Mouse (Mus musculus): ENCODE data around the gene Gnat3. TPM values are rescaled to one million over a fixed set of nuclear protein-coding genes. Genes with fewer than 3 reads are reported as not detected.
"Not testable (repeated sequence)": the region's sequence is repeated elsewhere in the genome, so short reads cannot be mapped to it uniquely, and the experiment has no call there.

Gnat3 gene
- total RNA-seq (2021): 1 to 10 TPM in 1 of 2 experiments, under 1 TPM in 1; 0.52 to 1.3 TPM
- long read RNA-seq, experiment 1, partial matches to known transcripts: 3 of 3 reads
- long read RNA-seq, experiment 1, other reads (novel, unspliced or antisense): 0 of 3 reads
- long read RNA-seq, experiment 2: 0 reads

DNA sequence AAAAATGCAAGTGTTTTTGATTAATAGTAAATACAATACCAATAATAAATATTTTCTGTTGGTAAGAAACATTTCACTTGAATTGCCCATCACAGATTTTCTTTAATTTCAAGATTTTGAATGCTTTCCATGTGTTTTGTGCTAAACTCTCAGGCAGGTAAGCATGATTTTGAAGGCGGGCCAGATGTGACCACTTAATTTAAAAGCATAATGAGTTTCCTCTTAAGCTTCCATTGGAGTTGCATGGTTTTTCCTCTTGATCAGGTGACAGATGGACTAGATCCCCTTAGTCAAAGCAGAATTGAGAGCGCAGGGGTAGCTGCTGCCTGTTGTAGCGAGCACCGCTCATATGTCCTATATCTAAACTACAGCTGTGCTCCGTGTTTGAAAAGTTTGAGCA, at the start of gene Gnat3:
Gene Gnat3, plus strand, starts transcription at position 301 of the 400 bp plus-strand sequence.
- DNase-seq: no peak

DNA sequence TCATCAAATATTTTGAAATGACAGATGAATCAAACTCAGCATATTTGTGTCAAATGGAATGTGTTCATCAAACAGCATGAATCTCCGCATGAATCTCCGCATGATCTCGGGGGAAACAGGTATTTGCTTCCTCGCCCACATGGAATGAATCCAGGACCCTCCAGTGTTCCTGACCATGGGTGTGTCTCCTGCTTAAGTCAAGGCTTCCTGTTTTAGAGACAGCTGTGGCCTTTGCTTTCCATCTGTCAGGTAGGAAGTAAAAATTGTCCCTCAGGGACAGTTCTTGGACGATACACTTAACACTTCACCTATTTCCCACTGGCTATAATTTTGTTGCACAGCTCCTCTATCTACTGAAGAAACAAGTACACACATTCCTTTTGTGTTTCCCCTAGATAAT, 43.4 kb upstream of the Gnat3 start:
- peak; percentile 59 to 85 for DNase-seq

DNA sequence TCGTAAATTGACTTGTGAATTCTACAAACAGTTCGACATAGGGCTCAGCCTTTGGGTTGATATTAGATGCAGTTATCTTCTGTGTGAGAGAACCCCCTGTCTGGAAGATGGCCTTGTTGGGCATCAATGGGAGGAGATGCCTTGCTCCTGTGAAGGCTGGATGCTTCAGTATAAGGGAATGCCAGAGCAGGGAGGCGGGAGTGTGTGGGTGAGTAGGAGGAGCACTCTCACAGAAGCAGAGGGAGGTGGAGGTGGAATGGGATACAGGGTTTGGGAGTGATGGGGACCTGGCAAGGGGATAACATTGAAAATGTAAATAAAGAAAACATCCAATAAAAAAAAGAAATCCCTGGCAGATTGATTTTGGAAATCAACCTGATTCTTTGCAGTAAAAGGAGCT, 38.7 kb upstream of the Gnat3 start:
- peak in 1 of 2 experiments; percentile 30 for DNase-seq

DNA sequence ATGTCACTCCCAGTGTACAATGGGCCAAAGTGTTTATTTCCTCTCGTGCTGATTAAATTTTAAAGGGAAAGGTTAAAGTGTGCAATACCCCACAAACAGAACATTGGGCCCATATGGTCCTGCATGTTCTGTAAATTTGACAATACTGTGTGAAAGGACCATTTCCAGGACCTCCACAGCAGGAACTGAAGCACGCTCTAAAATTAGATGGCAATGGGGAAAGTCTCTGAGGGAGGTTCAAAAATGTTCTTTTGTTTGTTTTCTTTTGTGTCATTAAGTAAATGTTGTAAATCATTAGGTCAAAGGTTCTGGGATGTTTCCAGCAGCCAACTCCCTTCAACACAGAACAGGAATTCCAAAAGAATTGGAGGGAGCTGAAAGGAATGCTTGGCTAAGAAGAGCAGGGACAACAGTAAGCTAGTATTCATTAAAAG, 38.2 kb upstream of the Gnat3 start:
- peak; percentile 75 to 88 for DNase-seq

DNA sequence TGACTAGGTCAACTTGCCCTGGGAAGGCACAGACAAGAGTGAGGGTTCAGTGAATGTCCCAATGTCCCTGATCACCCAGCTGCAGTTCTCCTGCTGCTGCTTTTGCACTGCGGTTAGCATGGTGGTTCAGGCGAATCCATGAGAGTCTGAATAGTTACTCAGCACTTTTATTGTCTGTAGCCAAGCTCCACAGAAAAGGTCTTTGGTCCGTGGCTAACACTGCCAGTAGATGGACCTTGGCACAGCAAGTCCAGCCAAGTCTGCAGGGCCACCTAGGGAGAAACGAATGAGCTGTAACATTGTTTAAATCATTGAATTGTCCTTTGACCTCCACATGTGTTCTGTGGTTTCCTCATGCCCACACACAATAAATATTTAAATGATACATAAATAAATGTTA, 33.9 kb upstream of the Gnat3 start:
- DNase-seq: peak; percentile 36 to 39

DNA sequence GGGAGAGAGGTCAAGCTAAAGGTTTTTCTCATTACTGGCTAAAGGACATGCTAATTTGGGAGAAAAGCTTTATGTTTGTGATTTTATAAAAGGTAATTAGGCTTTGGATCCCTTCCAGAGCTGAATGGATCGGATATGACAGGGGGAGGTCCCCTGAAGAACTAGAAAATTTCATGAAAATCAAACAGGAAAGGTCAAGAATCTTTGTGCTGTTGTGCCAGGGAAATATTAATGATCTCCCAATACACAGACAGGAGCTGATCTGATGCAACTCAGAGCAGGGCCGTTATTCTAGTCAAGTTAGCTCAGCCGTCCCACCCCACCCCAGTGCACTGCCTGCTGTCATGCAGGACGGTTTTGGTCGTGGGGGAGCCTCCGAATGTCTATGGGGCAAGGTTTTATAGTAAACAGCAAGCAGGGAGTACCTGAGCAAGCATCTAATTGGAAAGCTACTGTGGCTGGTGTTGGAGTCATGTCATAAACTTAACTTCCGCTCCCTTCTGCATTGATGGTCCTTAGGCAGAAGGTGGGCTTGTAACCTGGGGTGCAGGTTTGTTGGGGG, 33.3 kb upstream of the Gnat3 start:
- no peak for DNase-seq

DNA sequence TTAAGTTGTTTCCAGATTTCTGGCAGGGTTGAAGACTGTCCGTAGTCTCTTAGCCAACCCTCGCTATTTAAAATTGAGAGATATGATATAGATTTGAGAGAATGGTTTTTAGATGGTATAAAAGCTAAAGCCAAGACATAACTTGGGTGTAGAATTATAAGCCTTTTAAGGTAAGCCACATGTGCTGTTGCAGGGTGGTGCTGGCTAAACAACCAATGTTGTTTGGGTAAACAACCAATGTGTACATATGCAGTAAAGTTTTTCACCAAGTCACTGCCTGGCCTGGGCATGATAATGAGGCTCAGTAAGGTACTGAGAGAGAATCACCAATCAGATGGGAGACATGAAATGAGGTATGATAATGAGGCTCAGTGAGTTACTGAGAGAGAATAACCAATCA, 30.8 kb upstream of the Gnat3 start:
- DNase-seq: not testable (repeated sequence)

DNA sequence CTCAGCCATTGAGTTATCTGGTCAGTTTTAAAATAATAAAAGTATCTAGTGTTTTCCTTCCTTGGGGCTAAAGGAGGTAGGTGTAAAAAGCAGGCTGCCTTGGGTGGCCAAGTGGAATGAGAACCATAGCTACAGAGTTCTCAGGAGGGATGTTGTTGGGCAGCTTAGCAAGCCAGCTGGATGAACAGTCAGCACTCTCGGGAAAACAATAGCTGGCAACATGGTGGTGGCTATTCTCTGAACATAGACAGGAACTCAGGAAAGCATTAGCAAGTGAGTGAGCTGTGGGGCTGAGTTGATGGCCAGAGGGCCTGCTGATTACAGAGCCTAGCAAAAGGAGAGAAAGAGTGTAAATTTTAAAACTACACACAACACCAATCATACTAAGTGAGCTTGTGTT, 27.8 kb upstream of the Gnat3 start:
- peak; percentile 24 to 53 for DNase-seq

DNA sequence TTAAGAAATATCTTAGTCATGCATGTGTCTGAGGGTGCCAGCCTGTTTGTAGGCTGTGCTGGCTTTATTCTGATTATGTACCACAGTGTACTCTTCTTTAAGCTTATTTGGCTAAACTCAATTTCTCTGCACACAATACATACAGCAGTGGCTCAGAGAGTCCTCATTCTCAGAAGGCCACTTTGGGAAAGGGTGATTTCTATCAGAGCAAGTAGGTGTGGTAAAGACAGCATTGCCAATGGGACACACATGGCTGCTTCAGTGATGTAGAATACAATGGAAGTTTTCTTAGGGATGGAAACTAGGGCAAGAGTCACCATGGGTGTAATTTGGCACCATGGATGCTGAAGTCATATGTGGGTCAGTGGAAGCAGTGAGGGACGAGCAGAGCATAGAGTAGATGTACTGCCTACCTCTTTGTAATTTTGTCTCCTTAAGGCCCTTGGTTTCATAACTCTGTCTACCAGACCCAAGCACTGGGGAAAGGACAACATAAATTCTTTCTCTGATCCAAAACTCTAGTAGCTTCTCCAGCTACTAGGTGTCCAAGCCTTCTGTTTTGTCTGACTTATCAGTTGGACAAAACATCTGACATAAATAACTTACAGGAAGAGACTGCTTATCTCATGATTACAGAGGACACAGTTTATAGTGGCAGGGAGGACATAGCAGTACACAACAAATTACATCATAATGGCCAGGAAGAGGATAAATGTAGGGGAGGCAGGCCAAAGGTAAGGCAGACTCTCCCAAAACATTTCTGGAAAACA, 24.0 kb upstream of the Gnat3 start:
- peak; percentile 41 to 67 for DNase-seq

DNA sequence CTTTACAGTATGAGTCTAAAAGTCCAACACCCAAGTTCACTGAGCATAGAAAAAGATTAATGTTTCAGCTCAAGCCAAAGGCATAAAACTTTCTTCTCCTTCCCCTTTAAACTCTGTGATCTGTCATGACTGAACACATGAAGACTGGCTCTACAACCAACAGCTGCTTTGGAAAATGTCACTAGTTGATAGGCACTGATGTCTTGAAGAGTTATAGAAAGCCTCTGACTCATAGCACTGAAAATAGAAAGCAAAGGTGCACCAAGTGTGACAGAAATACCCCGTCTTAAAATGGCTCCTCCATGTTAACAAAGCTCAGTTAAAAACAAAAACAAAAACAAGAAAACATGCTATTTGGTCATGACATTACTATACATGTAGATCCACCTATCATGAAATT, 5.9 kb upstream of the Gnat3 start:
- peak; percentile 27 to 29 for DNase-seq

DNA sequence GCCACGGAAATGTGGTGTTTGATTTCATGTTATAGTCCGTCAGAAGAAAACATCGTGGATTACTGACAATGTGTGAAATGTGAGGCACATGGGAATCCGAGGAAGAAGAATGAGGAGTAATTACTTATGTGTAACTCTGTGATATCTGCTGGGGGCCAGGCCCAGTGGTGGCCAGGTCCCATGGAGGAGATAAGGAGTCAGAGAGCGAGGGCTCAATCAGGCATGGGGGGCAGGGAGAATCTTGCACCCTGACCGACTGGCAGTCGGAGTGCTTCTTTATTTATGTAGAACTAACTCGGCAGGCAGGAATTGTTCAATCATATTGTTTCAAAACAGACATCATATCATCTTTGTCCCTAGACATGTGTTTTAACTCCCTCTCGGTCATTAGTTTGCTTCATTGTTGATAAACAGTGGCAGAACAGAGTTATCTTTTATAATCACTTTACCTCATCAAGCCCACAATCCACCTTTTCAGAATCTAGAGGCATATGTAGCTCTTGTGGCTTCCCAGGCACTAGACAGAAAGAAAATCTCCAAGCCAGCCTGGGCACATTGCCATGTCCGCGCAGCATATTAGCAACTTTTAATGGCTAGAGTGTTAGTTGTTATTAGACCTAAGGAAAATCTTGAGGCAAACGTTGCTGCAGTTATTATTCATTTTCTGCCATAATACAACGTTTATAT, 7.5 kb downstream of the Gnat3 start:
- no peak for DNase-seq

DNA sequence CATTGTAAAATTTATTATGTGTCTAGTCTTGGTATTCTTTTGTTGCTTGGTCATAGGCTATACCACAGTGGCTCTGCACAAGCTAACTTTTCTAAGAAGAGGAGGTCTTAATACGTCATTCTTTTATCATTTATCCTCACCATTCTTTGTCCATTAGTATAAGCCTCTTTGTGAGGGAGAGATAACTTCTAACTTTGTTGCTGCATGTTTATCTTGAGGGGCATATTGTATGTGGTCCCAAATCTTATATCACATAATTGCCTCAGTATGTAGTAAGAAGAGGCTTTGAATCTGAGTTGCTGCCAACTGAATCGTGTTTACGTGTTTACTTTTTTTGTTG, 8.0 kb downstream of the Gnat3 start:
- DNase-seq: no peak

DNA sequence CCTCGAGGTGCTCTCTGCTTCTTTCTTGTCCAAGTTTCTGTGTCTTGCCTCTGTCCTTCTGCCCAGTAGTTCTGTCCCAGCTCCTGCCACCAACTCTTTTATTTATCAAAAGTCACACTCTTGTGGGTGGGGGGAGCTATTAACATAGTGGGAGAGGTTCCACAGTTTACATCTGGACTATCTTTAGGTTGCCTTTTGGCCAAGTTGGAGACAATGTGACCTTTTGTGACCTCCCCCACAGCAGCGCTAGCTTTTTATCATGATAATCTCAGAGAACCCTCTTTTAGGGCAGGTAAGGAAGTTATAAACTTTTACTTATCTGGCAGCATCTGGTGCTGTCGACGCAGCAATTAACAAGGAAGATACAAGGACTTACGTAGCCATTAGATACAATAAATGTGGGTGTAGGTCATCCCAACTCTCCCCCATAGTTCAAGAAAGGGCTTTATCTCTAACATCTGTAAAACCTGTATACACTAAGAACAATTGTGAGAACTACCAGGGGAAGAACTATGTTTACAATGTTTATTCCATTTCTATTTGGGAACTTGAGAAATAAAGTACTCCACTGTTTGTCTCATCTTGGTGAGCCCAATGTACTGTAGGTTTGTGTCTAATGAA, 18.3 kb downstream of the Gnat3 start:
- peak; percentile 20 to 23 for DNase-seq

DNA sequence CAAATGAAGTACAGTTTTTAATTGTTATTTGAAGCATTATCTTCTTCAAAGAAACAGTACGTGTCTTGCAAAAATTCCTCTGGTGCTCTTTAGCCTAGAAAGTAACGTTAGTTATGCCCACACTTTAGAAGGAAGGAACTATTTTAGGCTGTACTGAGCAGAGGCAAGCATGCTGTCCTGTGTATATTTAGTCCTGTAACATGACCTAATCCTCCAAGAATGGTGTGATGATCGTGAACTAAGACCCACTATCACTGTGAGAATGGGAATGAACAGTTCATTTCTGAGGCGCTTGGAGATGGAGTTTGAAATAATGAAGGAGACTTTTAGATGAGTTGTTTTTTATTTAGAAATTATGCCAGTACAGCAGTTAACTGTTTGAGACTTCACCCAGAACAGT, 20.4 kb downstream of the Gnat3 start:
- peak; percentile 59 to 82 for DNase-seq

DNA sequence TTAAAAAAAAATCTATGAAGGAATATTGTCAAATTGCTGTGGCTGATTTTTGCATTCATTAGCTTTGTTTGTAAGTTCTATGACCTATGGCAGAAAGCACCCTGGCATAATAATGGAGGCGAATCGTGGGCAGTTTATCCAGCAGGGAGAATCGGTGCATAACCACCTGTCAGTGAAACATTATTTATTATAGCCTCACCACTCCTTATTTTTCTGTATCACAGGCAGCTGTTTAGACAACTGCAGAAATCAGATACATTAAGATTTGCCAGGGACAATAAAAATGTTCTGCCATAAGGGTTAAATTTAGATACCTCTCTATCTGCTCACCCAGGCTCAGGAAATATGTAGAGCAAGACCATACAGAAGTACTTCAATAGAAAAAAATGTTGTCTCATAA, 22.2 kb downstream of the Gnat3 start:
- no peak for DNase-seq

DNA sequence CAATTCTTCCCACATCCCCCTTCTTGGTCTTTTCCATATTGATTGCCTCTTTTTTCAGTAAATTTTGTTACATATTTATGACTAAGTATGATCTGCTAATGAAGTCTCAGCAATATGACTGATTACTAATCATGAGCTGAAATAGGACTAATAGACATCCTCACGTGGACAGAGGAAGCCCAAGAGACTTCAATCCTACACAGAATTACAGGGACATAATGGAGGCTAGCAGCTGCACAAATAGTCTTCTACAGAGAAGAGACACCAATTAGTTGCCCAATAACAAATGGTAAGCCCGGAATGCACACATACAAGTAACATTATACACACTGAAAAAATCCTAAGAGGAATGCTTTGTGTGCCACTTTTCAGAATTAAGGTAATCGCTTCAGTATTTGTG, 24.3 kb downstream of the Gnat3 start:
- DNase-seq: no peak

DNA sequence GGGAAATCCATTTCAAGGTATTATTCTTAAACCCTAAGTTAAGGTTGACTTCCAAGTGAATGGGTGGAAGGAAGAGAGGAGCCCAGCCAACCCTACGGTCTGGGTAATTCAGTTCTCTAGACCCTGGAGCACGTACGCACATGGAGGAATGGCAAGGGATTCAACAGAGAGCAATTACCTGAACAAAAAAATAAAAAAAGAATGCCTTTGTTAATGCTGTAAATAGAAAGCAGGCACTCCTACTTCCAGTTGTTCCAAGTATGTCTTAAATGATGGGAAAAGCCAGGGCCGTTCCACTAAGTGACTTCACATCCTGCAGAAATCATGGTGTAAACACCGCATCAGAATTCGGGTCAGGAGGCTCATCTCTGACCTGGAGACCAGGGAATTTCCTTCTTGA, 28.3 kb downstream of the Gnat3 start:
- DNase-seq: peak in 1 of 2 experiments; percentile 79

DNA sequence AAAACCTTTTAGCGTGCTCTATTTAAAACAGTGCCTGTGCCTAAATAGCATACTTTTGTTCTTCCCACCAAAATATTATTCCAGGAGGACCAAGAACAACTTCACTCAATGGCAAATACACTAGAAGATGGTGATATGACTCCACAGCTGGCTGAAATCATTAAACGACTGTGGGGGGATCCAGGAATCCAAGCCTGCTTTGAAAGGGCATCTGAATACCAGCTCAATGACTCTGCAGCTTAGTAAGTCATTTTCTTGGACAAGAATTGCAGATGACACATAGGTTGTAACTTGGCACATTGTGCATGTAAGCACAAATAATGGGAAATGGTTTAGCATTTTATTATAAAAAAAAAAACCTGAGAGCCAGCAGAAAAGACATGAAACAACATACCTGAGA, 37.2 kb downstream of the Gnat3 start:
- no peak for DNase-seq

DNA sequence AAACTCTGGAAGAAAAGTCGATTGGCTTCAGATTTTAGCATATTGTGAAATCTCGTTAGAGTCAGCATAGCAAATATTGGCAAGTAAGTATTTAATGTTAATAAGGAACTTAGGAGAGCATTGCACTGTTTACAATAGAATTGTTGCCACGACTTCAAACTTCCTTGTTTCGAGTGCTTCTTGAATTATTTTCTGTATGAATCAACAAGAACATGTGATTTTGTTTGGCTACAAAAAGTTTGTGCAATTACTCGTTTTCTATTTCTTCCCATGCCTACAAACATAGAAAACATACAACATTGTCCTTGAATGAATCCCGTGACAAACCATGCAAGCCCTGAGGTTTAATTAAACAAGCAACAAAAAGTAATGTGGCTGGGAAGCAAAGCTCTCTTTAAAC, 37.8 kb downstream of the Gnat3 start:
- no peak for DNase-seq

DNA sequence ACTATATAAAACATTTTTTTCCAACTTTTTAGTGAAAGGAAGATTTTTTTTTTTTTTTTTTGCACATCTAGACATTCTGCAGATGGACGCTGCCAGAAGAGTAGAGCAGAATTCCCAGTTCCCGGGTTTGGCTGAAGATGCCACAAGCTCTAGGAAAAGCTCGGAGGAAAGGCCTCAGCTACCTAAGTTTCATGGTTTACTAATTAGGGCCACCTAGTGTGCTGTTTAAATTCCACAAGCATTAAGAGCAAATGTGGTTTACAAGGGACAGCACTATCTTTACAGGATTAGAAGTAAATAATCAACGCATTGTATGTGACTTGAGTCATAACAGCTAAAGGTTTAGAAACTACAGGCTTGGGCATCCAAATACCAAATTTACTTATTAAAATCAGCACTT, 39.3 kb downstream of the Gnat3 start:
- DNase-seq: peak in 1 of 2 experiments; percentile 50

DNA sequence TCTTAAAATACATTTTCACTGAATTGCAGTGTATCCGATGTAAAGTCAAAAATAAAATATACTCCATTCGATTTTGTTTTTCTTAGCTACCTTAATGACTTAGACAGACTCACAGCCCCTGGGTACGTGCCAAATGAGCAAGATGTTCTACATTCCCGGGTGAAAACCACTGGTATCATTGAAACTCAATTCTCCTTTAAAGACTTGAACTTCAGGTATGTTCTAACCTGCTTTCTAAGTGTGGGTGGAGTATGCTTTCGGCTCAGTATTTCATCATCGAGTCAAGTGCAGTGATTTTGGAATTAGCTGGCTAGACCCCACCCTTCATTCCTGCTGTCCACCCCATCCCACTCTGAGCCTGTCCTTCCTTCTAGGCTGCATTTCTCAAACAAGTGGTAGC, 41.3 kb downstream of the Gnat3 start:
- DNase-seq: peak; percentile 63 to 64

DNA sequence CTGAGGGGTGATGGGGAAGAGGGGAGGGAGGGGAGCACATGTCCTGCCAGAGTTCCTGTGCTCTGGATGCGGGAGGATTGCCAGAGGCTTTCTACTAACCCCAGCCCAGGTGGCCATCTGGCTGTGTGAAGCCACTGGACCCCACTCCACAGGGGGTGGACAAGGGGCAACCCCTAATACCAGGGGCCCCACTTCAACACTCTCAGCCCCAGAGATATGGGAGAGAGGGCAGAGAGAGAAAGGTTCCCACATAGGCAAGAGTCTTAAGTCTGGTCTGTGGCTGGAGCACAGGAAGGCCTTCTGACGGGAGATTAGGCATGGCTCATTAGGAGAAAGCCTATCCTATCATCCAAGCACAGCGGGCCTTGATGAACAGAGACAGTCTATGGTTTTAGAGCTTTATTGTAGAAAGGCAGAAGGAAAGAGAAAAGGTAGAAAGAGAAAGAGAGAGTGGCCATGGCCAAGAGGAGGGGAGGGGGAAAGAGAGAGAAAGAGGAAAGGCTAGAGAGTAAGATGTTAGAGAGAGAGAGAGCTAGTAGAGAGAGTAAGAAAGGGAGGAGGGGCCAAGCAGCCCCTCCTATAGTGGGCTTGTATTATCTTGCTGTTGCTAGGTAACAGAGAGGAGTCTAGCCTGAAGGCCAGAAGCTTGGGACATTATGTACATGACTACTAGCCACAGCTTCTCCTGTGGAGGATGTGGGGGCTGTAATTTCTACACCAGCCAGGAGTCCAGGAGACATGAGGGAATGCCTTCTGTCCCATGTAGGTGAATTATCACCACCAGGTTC, 42.7 kb downstream of the Gnat3 start:
- no peak for DNase-seq
